9 mouse cellular contexts compared by ENCODE assay signal in the genomic region with DNA sequence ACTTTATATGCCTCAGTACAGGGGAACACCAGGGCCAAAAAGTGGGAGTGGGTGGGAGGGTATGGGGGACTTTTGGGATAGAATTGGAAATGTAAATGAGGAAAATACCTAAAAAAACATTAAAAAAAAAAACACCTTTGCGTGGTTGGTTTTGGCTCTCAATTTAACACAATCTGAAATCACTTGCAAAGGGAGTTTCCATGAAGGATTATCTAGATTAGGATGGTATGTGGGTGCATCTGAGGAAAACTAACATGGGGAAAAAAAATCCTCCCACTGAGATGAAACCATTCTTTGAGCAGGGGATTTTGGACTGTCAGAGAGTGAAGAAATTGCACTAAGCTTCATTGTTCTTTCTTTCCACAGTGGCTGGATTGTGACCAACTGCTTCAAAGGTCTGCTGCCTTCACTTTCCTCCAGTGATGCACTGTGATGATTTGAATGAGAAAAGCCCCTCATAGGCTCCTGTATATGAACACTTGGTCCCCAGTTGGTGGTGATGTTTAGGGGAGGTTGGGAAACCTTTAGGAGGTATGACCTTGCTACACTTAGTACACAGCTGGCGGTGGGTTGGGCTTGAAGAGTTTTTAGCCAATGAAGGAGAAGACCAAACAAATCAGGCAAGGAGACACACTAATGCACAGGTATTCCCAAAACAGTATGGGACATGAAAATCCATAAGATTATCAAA. TPM values are rescaled to one million over a fixed set of nuclear protein-coding genes. Genes with fewer than 3 reads are reported as not detected.
DNase-seq lines count a peak whose midpoint lies in the region; ATAC-seq and TF ChIP-seq lines count a peak whose summit lies in the region.
"Had no signal": no experiment of that assay in that cellular context is flagged by ENCODE, and none has a peak within 500 bp of the region (broad histone marks: within the 10 kb centered on the region; RNA-seq: fewer than 3 reads in every experiment).

No protein-coding gene starts in this region.

- WGBS in kidney, postnatal 0 days = 85% methylated on average over 2 of the region's 2 CpGs
- 86% methylated on average over 2 of the region's 2 CpGs for WGBS in midbrain, postnatal 0 days

- TF ChIP-seq CTCF in kidney, postnatal 0 days (IDR thresholded peaks at IDR 0.05; ENCODE audit: low read depth) = no peak
- TF ChIP-seq CTCF in midbrain, postnatal 0 days (IDR thresholded peaks at IDR 0.05) = no peak

- peak overlapping the region; percentile 71 for H3K4me2 ChIP-seq in kidney, postnatal 0 days (ENCODE audit: low read length)
- H3K4me2 ChIP-seq in midbrain, postnatal 0 days (ENCODE audit: low read depth, low read length, poor library complexity, severe bottlenecking) = no peak overlapping the region

- H3K4me1 ChIP-seq in kidney, postnatal 0 days (replicated peaks; ENCODE audit: insufficient read depth, low read length) = 0 out of 2 replicates have a peak, but pooled peaks cover 9% of the 10 kb centered on the region
- no peaks in the 10 kb centered on the region for H3K4me1 ChIP-seq in midbrain, postnatal 0 days (ENCODE audit: insufficient read depth, low read length)

- H3K36me3 ChIP-seq in kidney, postnatal 0 days (ENCODE audit: insufficient read depth, low read length) = no peaks in the 10 kb centered on the region
- H3K36me3 ChIP-seq in midbrain, postnatal 0 days (ENCODE audit: insufficient read depth, low read length) = no peaks in the 10 kb centered on the region

- ATAC-seq in kidney, postnatal 0 days (replicated peaks; ENCODE audit: low FRiP score, low read depth) = no peak
- no peak for ATAC-seq in midbrain, postnatal 0 days (ENCODE audit: low FRiP score)

- peak; percentile 75 for DNase-seq in CD4-positive, CD25-positive, alpha-beta regulatory T cell, adult 2 months (ENCODE audit: low read depth, low spot score)
- DNase-seq in Muller cell, postnatal 12 days (ENCODE audit: inconsistent ontology term) = peak; percentile 69
- DNase-seq in kidney, postnatal 0 days (ENCODE audit: low spot score) = no peak
- DNase-seq in naive thymus-derived CD4-positive, alpha-beta T cell, adult 2 months (ENCODE audit: low read depth) = peak; percentile 80
- no peak for DNase-seq in right cerebral cortex, postnatal 14 days
- no peak for DNase-seq in midbrain, postnatal 0 days (ENCODE audit: low spot score)
- DNase-seq in cerebellum, adult 9-11 months = no peak
- DNase-seq in frontal cortex, postnatal 10 days (ENCODE audit: low spot score in 2 of 2) = no peak
- DNase-seq: retina, postnatal 1 day had no signal

- no peak overlapping the region for H3K4me3 ChIP-seq in kidney, postnatal 0 days (replicated peaks; ENCODE audit: low read depth, low read length)
- no peak overlapping the region for H3K4me3 ChIP-seq in midbrain, postnatal 0 days (ENCODE audit: low read depth, low read length)

- H3K27ac ChIP-seq in kidney, postnatal 0 days = peak overlapping the region; percentile 88; the same call in 1 of the 2 replicates
- H3K27ac ChIP-seq in midbrain, postnatal 0 days (ENCODE audit: low read depth, low read length) = no peak overlapping the region

- H3K9ac ChIP-seq in kidney, postnatal 0 days (ENCODE audit: low read depth, low read length) = no peak overlapping the region
- H3K9ac ChIP-seq in midbrain, postnatal 0 days (replicated peaks; ENCODE audit: low read length, poor library complexity, severe bottlenecking) = no peak overlapping the region

- H3K27me3 ChIP-seq in kidney, postnatal 0 days (ENCODE audit: insufficient read depth, low read length) = no peaks in the 10 kb centered on the region
- H3K27me3 ChIP-seq in midbrain, postnatal 0 days (ENCODE audit: insufficient read depth, low read length) = no peaks in the 10 kb centered on the region

- no peaks in the 10 kb centered on the region for H3K9me3 ChIP-seq in kidney, postnatal 0 days (replicated peaks; ENCODE audit: low read length)
- H3K9me3 ChIP-seq in midbrain, postnatal 0 days (ENCODE audit: low read length) = no peaks in the 10 kb centered on the region

RNA-seq across cellular contexts. Expression of a gene that starts 38.4 kb away (rescaled TPM):
- not detected in 2 replicates for polyA plus RNA-seq in kidney, postnatal 0 days (2015; fragmentation: Nextera tagmentation; extraction: Ambion mirVana)
- total RNA-seq in midbrain, postnatal 0 days (2014; rRNA removed) = not detected in 2 replicates
- not detected in 2 replicates for polyA plus RNA-seq in midbrain, postnatal 0 days (2015; fragmentation: Nextera tagmentation; extraction: Ambion mirVana)

RNA-seq across cellular contexts. Expression of a gene that starts 56.4 kb away (rescaled TPM):
- 1.0 and 1.4 TPM in 2 replicates for polyA plus RNA-seq in kidney, postnatal 0 days (2015; fragmentation: Nextera tagmentation; extraction: Ambion mirVana)
- 11.0 and 12.9 TPM in 2 replicates for total RNA-seq in midbrain, postnatal 0 days (2014; rRNA removed)
- polyA plus RNA-seq in midbrain, postnatal 0 days (2015; fragmentation: Nextera tagmentation; extraction: Ambion mirVana) = 0.13 TPM in 1 of 2 replicates, not detected in the other

Comparison
In these comparisons a context has a peak if more than half of its experiments do, and no peak if none do; other contexts are left out.
1. DNase-seq: peak in CD4-positive, CD25-positive, alpha-beta regulatory T cell, adult 2 months (single experiment), Muller cell, postnatal 12 days (single experiment) and naive thymus-derived CD4-positive, alpha-beta T cell, adult 2 months (single experiment); none in kidney, postnatal 0 days (single experiment), right cerebral cortex, postnatal 14 days (single experiment), midbrain, postnatal 0 days (single experiment), cerebellum, adult 9-11 months (single experiment) and frontal cortex, postnatal 10 days (0 of 2).